Mouse (Mus musculus): Measurements from ENCODE around the gene Gm21985. TPM values are rescaled to one million over a fixed set of nuclear protein-coding genes. Genes with fewer than 3 reads are reported as not detected.

Gm21985 gene
- polyA plus RNA-seq, 1 experiment from 2014 or later, result not detected

DNA sequence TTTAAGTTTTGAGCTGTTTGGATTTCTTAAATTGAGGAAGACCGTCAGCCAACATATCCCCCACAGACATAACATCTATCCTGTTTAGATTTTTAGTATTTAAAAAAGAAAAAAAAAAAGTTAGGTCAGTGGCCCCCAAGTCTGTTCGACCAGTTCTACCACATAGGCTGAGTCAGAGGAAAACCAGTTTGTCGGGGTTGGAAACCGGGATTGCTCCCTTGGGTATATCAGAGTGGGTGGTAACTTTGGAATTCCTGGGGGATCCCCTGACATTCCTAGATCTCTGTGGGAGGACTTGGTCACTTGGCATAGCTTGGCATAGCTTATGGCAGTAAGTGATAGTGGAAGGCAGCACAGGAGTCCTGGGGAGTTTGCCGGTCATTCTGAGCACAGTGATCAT lies 20.8 kb upstream of the Gm21985 start:
- Histone ChIP-seq H3K27me3 (peaks cover 10% of the 10 kb centered on the region), H3K4me2 (no peak overlapping the region), H3K9me3 (replicated peaks) (no peaks in the 10 kb centered on the region), H3K9ac (no peak overlapping the region), H3K4me3 (replicated peaks) (no peak overlapping the region), H3K4me1 (replicated peaks) (peaks cover 5% of the 10 kb centered on the region), H3K36me3 (no peaks in the 10 kb centered on the region), H3K27ac (no peak overlapping the region)
- 79% methylated on average over 5 of the region's 5 CpGs for WGBS (ENCODE audit: insufficient replicate concordance)
- DNase-seq (no peak), ATAC-seq (ENCODE audit: low read depth) (no peak)

DNA sequence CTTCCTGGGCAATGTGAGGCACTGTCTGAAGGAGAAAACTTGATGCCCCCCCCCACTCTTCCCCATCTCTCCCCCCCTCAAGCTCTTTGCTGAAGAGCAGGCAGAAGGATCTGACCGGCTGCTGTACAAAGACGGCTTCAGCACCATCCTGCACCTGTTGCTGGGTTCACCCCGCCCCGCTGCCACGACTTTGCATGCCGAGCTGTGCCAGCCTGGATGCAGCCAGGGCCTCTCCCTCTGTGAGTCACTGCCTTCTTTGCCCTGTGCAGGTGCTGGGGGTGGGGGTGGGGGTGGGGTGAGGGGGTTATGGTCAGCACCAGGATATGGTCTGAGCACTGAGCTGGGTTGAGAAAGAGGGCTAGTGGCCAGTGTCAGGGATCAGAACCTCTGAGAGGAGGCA lies 19.9 kb upstream of the Gm21985 start:
- H3K4me1 ChIP-seq (replicated peaks), result no peaks in the 10 kb centered on the region; the same call in 1 of the 2 replicates
- no peaks in the 10 kb centered on the region for H3K36me3 ChIP-seq
- ATAC-seq (ENCODE audit: low read depth) (no peak), DNase-seq (no peak)
- H3K9ac ChIP-seq, result no peak overlapping the region
- no peak overlapping the region for H3K4me3 ChIP-seq (replicated peaks)
- 0 out of 2 replicates have a peak, but pooled peaks cover 8% of the 10 kb centered on the region for H3K27me3 ChIP-seq
- H3K9me3 ChIP-seq (replicated peaks), result no peaks in the 10 kb centered on the region
- WGBS (ENCODE audit: insufficient replicate concordance), result 85% methylated on average over 6 of the region's 6 CpGs
- no peak overlapping the region for H3K4me2 ChIP-seq
- no peak overlapping the region for H3K27ac ChIP-seq

DNA sequence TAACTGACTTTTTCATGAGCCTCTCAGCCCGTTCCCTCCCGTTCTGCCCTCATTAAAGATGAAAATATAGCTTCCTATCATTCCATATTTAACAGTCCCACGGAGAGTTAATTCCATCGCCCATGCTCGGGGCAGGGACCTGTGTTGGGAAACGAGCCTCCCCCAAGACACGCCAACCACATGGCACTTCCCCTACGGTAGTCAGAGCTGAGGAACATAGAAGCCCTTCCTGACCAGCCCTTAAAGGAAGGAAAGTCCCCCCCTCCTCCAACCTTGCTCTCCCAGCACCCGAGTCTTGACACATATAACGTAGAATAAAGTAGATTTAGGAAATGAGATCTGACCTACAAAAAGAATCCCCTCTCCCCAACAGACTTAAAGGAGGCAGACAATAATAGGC lies 18.8 kb upstream of the Gm21985 start:
- Histone ChIP-seq H3K9ac (no peak overlapping the region), H3K9me3 (replicated peaks) (no peaks in the 10 kb centered on the region), H3K4me2 (no peak overlapping the region), H3K27me3 (0 out of 2 replicates have a peak, but pooled peaks cover 4% of the 10 kb centered on the region), H3K4me3 (replicated peaks) (no peak overlapping the region), H3K27ac (no peak overlapping the region), H3K4me1 (replicated peaks) (no peaks in the 10 kb centered on the region; the same call in 1 of the 2 replicates), H3K36me3 (no peaks in the 10 kb centered on the region)
- DNase-seq (no peak), ATAC-seq (ENCODE audit: low read depth) (no peak)
- 54% methylated on average over 10 of the region's 10 CpGs for WGBS (ENCODE audit: insufficient replicate concordance)

DNA sequence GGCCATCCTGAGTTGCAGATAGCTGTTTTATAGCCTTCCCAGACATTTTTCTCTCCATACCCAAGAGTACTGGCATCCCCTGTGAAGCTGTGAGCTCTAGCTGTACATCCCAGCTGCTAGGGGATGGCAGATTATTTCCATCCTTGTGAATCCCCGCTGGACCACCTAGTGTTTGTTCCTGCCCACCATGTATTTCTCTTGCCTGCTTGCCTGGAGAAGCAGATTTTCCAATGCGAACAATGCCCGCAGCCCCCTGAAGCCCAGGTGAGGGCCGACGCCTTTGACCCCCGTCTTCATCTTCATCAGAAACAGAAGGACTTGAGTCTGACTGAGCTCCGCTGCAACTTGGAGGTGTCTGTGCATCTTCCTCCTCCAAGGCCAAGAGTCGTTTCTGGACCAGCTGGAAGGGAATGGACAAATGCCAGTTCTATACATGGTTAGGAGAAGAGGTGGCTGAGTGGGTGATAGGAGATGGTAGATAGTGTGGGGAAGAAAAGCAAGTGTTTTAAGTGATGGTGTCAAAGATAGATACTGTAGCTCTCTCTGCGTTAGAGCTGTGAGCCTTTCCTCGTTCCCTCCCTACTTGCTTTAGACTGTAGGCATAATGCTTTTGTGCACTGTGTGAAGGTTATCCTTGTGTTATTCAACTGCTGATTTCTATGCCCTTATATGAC lies 16.2 kb upstream of the Gm21985 start:
- no peak for ATAC-seq (ENCODE audit: low read depth)
- H3K4me2 ChIP-seq, result no peak overlapping the region
- no peaks in the 10 kb centered on the region for H3K9me3 ChIP-seq (replicated peaks)
- no peak overlapping the region for H3K9ac ChIP-seq
- H3K36me3 ChIP-seq, result no peaks in the 10 kb centered on the region
- H3K4me3 ChIP-seq (replicated peaks), result no peak overlapping the region
- H3K27ac ChIP-seq, result no peak overlapping the region
- WGBS (ENCODE audit: insufficient replicate concordance), result 75% methylated on average over 10 of the region's 10 CpGs
- no peak for DNase-seq
- H3K27me3 ChIP-seq, result 0 out of 2 replicates have a peak, but pooled peaks cover 4% of the 10 kb centered on the region
- H3K4me1 ChIP-seq (replicated peaks), result no peaks in the 10 kb centered on the region

DNA sequence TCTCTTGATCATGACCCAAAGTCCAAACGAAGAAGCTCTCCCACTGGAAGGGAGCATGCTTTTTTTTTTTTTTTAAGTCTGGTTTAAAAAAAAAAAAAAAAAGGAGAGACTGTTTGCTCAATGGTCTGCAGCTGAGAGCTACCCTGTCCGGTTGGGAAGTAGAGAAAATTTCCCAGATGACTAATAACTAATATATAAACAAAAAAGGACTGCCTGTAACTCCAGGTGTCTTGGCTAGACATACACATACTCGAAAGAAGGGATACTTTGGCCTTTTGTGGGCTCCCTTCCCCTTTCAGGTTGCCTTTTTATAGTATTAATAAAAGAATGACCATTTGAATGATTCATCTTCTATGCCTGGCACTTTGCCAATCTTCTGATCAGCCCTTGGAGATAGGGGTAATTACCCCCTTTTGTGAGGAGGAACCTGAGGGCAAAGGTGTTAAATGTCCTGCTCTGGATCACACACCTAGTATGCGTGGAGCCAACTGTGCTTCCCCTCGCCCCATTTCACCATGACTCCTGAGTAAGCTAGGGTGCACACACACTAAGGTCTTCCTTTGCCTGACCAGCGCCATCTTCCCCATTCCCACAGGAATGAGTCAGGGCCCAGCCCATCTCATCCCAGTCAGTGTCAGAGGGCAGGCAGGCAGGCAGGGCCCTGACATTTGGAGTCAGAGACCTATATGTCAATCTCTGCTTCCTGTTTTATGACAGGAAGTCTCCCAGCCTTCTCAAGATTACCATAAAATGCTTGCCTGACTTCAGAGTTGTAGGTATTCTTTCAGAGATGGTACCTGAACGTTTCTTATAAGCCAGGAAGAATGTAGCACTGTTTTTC lies 11.2 kb upstream of the Gm21985 start:
- DNase-seq (no peak), ATAC-seq (ENCODE audit: low read depth) (no peak)
- Histone ChIP-seq H3K4me1 (replicated peaks) (no peaks in the 10 kb centered on the region), H3K4me2 (no peak overlapping the region), H3K27ac (no peak overlapping the region), H3K27me3 (0 out of 2 replicates have a peak, but pooled peaks cover 4% of the 10 kb centered on the region), H3K9me3 (replicated peaks) (no peaks in the 10 kb centered on the region), H3K9ac (no peak overlapping the region), H3K4me3 (replicated peaks) (no peak overlapping the region), H3K36me3 (no peaks in the 10 kb centered on the region)
- WGBS (ENCODE audit: insufficient replicate concordance), result 50% methylated on average over 7 of the region's 7 CpGs

DNA sequence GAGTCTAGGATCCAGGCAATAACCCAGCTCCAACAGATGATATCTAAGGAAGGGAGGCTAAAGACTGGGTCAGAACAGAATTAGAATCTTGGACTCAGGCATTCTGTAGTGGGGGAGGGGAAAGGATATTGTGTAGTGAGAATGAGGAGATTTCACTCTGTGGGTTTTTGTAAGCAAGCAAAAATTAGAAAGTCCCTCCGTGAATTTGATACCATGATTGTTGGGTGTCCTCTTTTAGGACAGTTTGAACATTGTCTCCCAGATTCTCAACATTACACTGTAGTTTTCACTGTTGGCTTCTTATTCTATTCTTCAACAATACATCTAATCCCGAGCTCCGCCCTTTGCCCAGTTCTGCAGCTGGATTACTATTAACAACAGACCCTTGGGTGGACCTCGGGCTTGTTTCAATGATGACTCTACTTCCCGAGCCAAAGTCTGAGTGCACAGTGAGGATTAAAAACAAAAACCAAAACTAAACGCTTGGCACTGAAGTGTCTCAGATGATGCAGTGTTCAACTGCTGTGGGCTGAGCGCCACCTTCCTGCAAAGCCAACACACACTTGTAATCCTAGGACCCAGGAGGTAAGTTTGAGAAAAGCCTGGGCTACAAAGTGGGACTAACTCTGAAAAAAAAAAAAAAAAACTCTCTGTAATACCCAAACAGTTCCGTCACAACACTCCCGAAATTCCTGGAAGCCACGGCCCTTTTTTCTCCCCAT lies 6.7 kb upstream of the Gm21985 start, which contains the start of gene Nutm1:
Nutm1 (minus strand) TSS at position 51 of the 722 bp plus-strand sequence.
- Histone ChIP-seq H3K36me3 (no peaks in the 10 kb centered on the region), H3K27me3 (no peaks in the 10 kb centered on the region), H3K4me2 (no peak within 1 kb of the TSS), H3K4me1 (replicated peaks) (peaks cover 21% of the 10 kb centered on the region), H3K4me3 (replicated peaks) (no peak within 1 kb of the TSS), H3K9me3 (replicated peaks) (no peaks in the 10 kb centered on the region), H3K9ac (no peak within 1 kb of the TSS), H3K27ac (no peak within 1 kb of the TSS)
- DNase-seq (no peak), ATAC-seq (ENCODE audit: low read depth) (no peak)
- WGBS (ENCODE audit: insufficient replicate concordance), result 62% methylated on average over 10 of the region's 10 CpGs

DNA sequence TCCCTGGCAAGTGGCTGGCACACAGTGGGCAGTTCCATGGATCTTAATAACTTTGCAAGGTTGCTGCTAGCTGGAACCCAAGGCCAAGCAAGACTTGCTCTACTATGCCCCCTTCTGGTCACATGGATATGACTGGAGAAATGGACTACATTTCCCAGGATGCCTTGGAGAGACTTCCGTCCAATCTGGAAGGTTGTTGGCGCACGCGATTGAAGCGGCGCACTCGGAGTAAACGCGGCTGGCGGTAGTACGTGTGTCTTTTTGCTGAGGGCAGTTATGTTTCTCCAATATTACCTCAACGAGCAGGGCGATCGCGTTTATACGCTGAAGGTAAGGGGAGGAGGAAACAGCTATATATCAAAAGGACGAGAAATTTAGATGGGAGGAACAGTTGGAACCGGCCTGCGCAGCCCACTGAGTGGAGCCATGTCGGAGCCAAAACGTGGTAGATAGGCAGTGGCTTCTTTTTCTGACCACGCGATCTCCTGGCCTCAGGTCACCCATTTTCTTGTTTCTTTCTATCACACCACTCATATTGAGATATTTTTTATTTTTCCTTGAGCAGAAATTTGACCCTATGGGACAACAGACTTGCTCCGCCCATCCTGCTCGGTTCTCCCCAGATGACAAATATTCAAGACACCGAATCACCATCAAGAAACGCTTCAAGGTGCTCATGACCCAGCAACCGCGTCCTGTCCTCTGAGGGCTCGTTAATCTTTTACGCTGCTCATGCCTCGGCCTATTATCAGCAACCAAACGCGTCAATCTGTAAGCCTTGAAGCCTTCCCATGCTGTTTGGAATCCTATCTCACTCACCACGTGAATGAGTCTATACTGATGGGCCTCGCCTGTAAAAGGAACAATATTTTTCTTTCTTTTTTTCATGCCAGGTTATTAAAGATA lies 4.1 kb upstream of the Gm21985 start, which contains the start of gene Nop10:
Nop10 (plus strand) TSS at position 179 of the 906 bp plus-strand sequence.
- DNase-seq (peak; percentile 77), ATAC-seq (ENCODE audit: low read depth) (peak; percentile 33)

DNA sequence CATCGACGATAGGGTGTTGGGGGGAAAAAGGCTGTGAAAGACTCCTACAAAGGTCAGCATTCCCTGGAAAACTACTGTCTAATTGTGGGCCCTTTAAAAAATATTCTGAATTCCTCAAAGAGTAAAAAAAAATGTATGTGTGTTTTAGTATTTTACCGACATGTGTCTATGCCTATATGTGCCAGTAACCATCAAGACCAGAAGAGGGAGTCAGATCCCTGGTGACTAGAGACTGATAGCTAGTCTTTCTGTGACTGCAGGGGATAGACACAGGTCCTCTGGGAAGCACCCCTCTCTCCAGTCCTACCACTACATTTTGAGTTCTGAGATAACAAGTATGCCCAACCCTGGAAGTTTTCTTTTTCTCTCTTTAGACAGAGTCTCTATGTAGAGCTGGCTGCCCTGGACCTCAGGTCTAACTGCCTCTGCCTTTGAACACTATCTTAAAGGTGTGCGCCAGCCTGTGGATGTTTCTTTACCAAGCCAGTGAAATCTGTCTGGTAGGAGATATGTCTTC lies 3.3 kb upstream of the Gm21985 start:
- H3K9ac ChIP-seq, result peak overlapping the region; percentile 76
- H3K4me1 ChIP-seq (replicated peaks), result peaks cover 46% of the 10 kb centered on the region
- no peaks in the 10 kb centered on the region for H3K36me3 ChIP-seq
- no peaks in the 10 kb centered on the region for H3K27me3 ChIP-seq
- WGBS (ENCODE audit: insufficient replicate concordance), result 23% methylated on average over 4 of the region's 4 CpGs
- DNase-seq (peak; percentile 34), ATAC-seq (ENCODE audit: low read depth) (no peak)
- no peaks in the 10 kb centered on the region for H3K9me3 ChIP-seq (replicated peaks)
- peak overlapping the region; percentile 81 for H3K27ac ChIP-seq
- peak overlapping the region; percentile 75 for H3K4me2 ChIP-seq
- peak overlapping the region; percentile 71 for H3K4me3 ChIP-seq (replicated peaks)

More for the DNA sequence above, 4.1 kb upstream of the Gm21985 start, which contains the start of gene Nop10:
- H3K27ac ChIP-seq, result peak within 1 kb of the TSS; percentile 81
- peak within 1 kb of the TSS; percentile 75 for H3K4me2 ChIP-seq
- H3K4me3 ChIP-seq (replicated peaks), result peak within 1 kb of the TSS; percentile 71
- H3K36me3 ChIP-seq, result no peaks in the 10 kb centered on the region
- H3K4me1 ChIP-seq (replicated peaks), result peaks cover 38% of the 10 kb centered on the region
- no peaks in the 10 kb centered on the region for H3K9me3 ChIP-seq (replicated peaks)
- no peaks in the 10 kb centered on the region for H3K27me3 ChIP-seq
- peak within 1 kb of the TSS; percentile 76 for H3K9ac ChIP-seq
- WGBS (ENCODE audit: insufficient replicate concordance), result 1% methylated on average over 36 of the region's 36 CpGs

DNA sequence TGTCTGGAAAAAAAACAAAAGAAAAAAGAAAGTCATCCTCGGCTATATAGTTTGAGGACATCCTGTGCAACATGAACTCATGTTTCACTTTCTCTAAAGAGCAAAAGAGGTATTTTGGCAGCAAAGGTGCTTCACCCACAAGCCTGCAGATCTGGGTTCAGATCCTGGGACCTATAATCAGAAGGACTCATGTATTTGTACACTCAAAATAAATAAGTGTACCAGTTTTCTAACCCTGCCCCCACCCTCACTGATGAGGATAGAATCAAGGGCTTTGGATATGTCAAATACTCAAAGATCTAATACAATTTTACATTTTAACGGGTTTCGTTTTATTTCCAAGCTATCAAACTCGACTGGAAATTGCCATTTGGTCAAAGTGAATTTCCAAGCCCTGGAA lies 1.8 kb upstream of the Gm21985 start:
- no peak for DNase-seq
- H3K4me3 ChIP-seq (replicated peaks), result no peak overlapping the region; the same call in 1 of the 2 replicates
- no peaks in the 10 kb centered on the region for H3K9me3 ChIP-seq (replicated peaks)
- peak overlapping the region; percentile 92 for H3K4me2 ChIP-seq
- 65% methylated on average over 4 of the region's 4 CpGs for WGBS (ENCODE audit: insufficient replicate concordance)
- peaks cover 57% of the 10 kb centered on the region for H3K4me1 ChIP-seq (replicated peaks)
- H3K27ac ChIP-seq, result 0 out of 2 replicates have a peak overlapping the region, but pooled peaks have one; percentile 43
- H3K9ac ChIP-seq, result no peak overlapping the region; the same call in 1 of the 2 replicates
- no peaks in the 10 kb centered on the region for H3K36me3 ChIP-seq
- ATAC-seq (ENCODE audit: low read depth), result no peak
- no peaks in the 10 kb centered on the region for H3K27me3 ChIP-seq

All from liver, embryonic 13.5 days (tissue).